Mouse (Mus musculus): Measurements from ENCODE around the gene Rnf150.

DNA sequence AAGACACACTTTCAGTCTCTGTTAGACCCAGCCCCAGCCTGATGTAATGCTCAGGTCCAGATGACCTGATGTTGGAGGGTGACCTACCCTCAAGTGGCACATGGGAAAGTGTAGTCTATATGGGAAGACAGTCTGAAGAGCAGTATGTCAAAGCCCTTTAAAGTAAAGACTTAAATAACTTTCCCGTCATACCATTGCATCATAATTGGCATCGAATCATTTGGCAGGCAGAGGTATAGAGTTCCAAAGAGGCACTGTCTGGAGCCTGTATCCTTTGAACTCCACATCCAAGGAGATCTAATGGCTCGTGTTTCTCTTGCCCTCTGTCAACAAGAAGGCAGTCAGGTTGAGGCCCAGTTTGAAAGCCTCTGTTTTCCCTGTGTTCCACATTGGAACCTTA lies 22.7 kb upstream of the Rnf150 start:
- TF ChIP-seq POLR2A (IDR thresholded peaks at IDR 0.05; ENCODE audit: extremely low read depth, insufficient read depth, low read length) (no peak), CTCF (IDR thresholded peaks at IDR 0.05; ENCODE audit: extremely low read depth, insufficient read depth, low read length) (no peak)

Measured in cortical plate, adult 2 months (tissue).